Mouse (Mus musculus) CH12.LX (cell line): ENCODE results near the gene Gm28038. TPM values are rescaled to one million over a fixed set of nuclear protein-coding genes. Genes with fewer than 3 reads are reported as not detected.

Source experiments
- polyA plus RNA-seq: library from polyadenylated mRNA; unstranded; fragments of >175 nt; gene quantifications from 2 replicates; pipeline ENCODE4 v1.2.1, GENCODE M21; 2012; ENCODE audit warnings: low read depth; ENCODE audit not compliant: insufficient read length
- total RNA-seq, 2 experiments: library from RNA; depleted of rRNA; stranded (reverse); fragments of 300-350 nt in 1 of 2; fragments of >200 nt in 1 of 2; gene quantifications; 2 replicates each; pipeline ENCODE4 v1.2.3; 2012 to 2014

Gm28038 gene
- total and polyA plus RNA-seq, 3 experiments: not detected

Other genes starting within 250 kb of the Gm28038 start
- gene Wdr34, start 232.2 kb upstream of the Gm28038 start, total RNA-seq (2012; rRNA removed): 23.2 and 26.5 TPM in 2 replicates
- 21.4 and 24.7 TPM in 2 replicates for gene Wdr34, start 232.2 kb upstream of the Gm28038 start, total RNA-seq (2014; rRNA removed)
- 28.0 and 28.6 TPM in 2 replicates for gene Wdr34, start 232.2 kb upstream of the Gm28038 start, polyA plus RNA-seq
- 515 and 844 TPM in 2 replicates for gene Set, start 223.7 kb upstream of the Gm28038 start, total RNA-seq (2012; rRNA removed)
- gene Set, start 223.7 kb upstream of the Gm28038 start, total RNA-seq (2014; rRNA removed): 1,049 and 1,142 TPM in 2 replicates
- gene Set, start 223.7 kb upstream of the Gm28038 start, polyA plus RNA-seq: 902 and 991 TPM in 2 replicates
- 5.2 and 8.3 TPM in 2 replicates for gene Pkn3, start 203.4 kb upstream of the Gm28038 start, total RNA-seq (2012; rRNA removed)
- 4.7 and 5.0 TPM in 2 replicates for gene Pkn3, start 203.4 kb upstream of the Gm28038 start, total RNA-seq (2014; rRNA removed)
- 6.7 and 7.1 TPM in 2 replicates for gene Pkn3, start 203.4 kb upstream of the Gm28038 start, polyA plus RNA-seq
- 33.7 and 36.5 TPM in 2 replicates for gene Zdhhc12, start 187.4 kb upstream of the Gm28038 start, total RNA-seq (2012; rRNA removed)
- gene Zdhhc12, start 187.4 kb upstream of the Gm28038 start, total RNA-seq (2014; rRNA removed): 15.3 and 15.6 TPM in 2 replicates
- gene Zdhhc12, start 187.4 kb upstream of the Gm28038 start, polyA plus RNA-seq: 34.7 and 42.8 TPM in 2 replicates
- gene Zer1, start 156.5 kb upstream of the Gm28038 start, total RNA-seq (2012; rRNA removed): 9.5 and 13.4 TPM in 2 replicates
- 4.8 and 5.5 TPM in 2 replicates for gene Zer1, start 156.5 kb upstream of the Gm28038 start, total RNA-seq (2014; rRNA removed)
- gene Zer1, start 156.5 kb upstream of the Gm28038 start, polyA plus RNA-seq: 13.3 and 15.0 TPM in 2 replicates
- 32.1 and 35.1 TPM in 2 replicates for gene Tbc1d13, start 147.3 kb upstream of the Gm28038 start, total RNA-seq (2012; rRNA removed)
- gene Tbc1d13, start 147.3 kb upstream of the Gm28038 start, total RNA-seq (2014; rRNA removed): 21.4 and 25.9 TPM in 2 replicates
- gene Tbc1d13, start 147.3 kb upstream of the Gm28038 start, polyA plus RNA-seq: 36.1 and 36.8 TPM in 2 replicates
- gene Endog, start 109.5 kb upstream of the Gm28038 start, total RNA-seq (2012; rRNA removed): 9.2 and 9.7 TPM in 2 replicates
- gene Endog, start 109.5 kb upstream of the Gm28038 start, total RNA-seq (2014; rRNA removed): 0.23 TPM in 1 of 2 replicates, not detected in the other
- gene Endog, start 109.5 kb upstream of the Gm28038 start, polyA plus RNA-seq: not detected in 2 replicates
- gene Spout1, start 102.6 kb upstream of the Gm28038 start, total RNA-seq (2012; rRNA removed): 49.2 and 56.7 TPM in 2 replicates
- 34.8 and 38.4 TPM in 2 replicates for gene Spout1, start 102.6 kb upstream of the Gm28038 start, total RNA-seq (2014; rRNA removed)
- gene Spout1, start 102.6 kb upstream of the Gm28038 start, polyA plus RNA-seq: 62.3 and 63.7 TPM in 2 replicates
- 5.3 and 7.0 TPM in 2 replicates for gene Kyat1, start 75.2 kb upstream of the Gm28038 start, total RNA-seq (2012; rRNA removed)
- gene Kyat1, start 75.2 kb upstream of the Gm28038 start, total RNA-seq (2014; rRNA removed): 5.0 and 5.5 TPM in 2 replicates
- gene Kyat1, start 75.2 kb upstream of the Gm28038 start, polyA plus RNA-seq: 5.2 and 5.4 TPM in 2 replicates
- 2.8 and 3.1 TPM in 2 replicates for gene Lrrc8a, start 43.3 kb upstream of the Gm28038 start, total RNA-seq (2012; rRNA removed)
- gene Lrrc8a, start 43.3 kb upstream of the Gm28038 start, total RNA-seq (2014; rRNA removed): 1.1 and 1.8 TPM in 2 replicates
- gene Lrrc8a, start 43.3 kb upstream of the Gm28038 start, polyA plus RNA-seq: 1.2 and 1.4 TPM in 2 replicates
- 0.46 and 0.64 TPM in 2 replicates for gene Gm28035, start 40.5 kb upstream of the Gm28038 start, total RNA-seq (2012; rRNA removed)
- 0.27 TPM in 2 replicates for gene Gm28035, start 40.5 kb upstream of the Gm28038 start, total RNA-seq (2014; rRNA removed)
- gene Gm28035, start 40.5 kb upstream of the Gm28038 start, polyA plus RNA-seq: 0.35 and 0.36 TPM in 2 replicates
- gene Phyhd1, start 14.8 kb upstream of the Gm28038 start, total RNA-seq (2012; rRNA removed): 3.1 and 8.9 TPM in 2 replicates
- gene Phyhd1, start 14.8 kb upstream of the Gm28038 start, total RNA-seq (2014; rRNA removed): 5.7 and 7.1 TPM in 2 replicates
- 9.7 and 11.5 TPM in 2 replicates for gene Phyhd1, start 14.8 kb upstream of the Gm28038 start, polyA plus RNA-seq
- gene Dolk, start 5.3 kb downstream of the Gm28038 start, total RNA-seq (2012; rRNA removed): 17.4 and 18.1 TPM in 2 replicates
- gene Dolk, start 5.3 kb downstream of the Gm28038 start, total RNA-seq (2014; rRNA removed): 11.1 and 11.6 TPM in 2 replicates
- 10.8 and 11.8 TPM in 2 replicates for gene Dolk, start 5.3 kb downstream of the Gm28038 start, polyA plus RNA-seq
- 40.2 and 47.6 TPM in 2 replicates for gene Nup188, start 5.4 kb downstream of the Gm28038 start, total RNA-seq (2012; rRNA removed)
- gene Nup188, start 5.4 kb downstream of the Gm28038 start, total RNA-seq (2014; rRNA removed): 19.7 and 20.9 TPM in 2 replicates
- gene Nup188, start 5.4 kb downstream of the Gm28038 start, polyA plus RNA-seq: 58.8 and 61.2 TPM in 2 replicates
- 42.6 and 47.8 TPM in 2 replicates for gene Sh3glb2, start 78.3 kb downstream of the Gm28038 start, total RNA-seq (2012; rRNA removed)
- 27.2 and 34.0 TPM in 2 replicates for gene Sh3glb2, start 78.3 kb downstream of the Gm28038 start, total RNA-seq (2014; rRNA removed)
- gene Sh3glb2, start 78.3 kb downstream of the Gm28038 start, polyA plus RNA-seq: 38.9 and 39.3 TPM in 2 replicates
- gene Miga2, start 83.2 kb downstream of the Gm28038 start, total RNA-seq (2012; rRNA removed): 11.2 and 15.0 TPM in 2 replicates
- 9.1 and 9.2 TPM in 2 replicates for gene Miga2, start 83.2 kb downstream of the Gm28038 start, total RNA-seq (2014; rRNA removed)
- gene Miga2, start 83.2 kb downstream of the Gm28038 start, polyA plus RNA-seq: 7.4 and 9.4 TPM in 2 replicates
- gene Dolpp1, start 111.2 kb downstream of the Gm28038 start, total RNA-seq (2012; rRNA removed): 19.2 and 22.8 TPM in 2 replicates
- gene Dolpp1, start 111.2 kb downstream of the Gm28038 start, total RNA-seq (2014; rRNA removed): 15.0 and 22.3 TPM in 2 replicates
- 17.9 and 19.1 TPM in 2 replicates for gene Dolpp1, start 111.2 kb downstream of the Gm28038 start, polyA plus RNA-seq
- 3.6 and 4.5 TPM in 2 replicates for gene Crat, start 134.8 kb downstream of the Gm28038 start, total RNA-seq (2012; rRNA removed)
- 1.3 and 1.7 TPM in 2 replicates for gene Crat, start 134.8 kb downstream of the Gm28038 start, total RNA-seq (2014; rRNA removed)
- gene Crat, start 134.8 kb downstream of the Gm28038 start, polyA plus RNA-seq: 2.8 and 4.2 TPM in 2 replicates
- 111 and 120 TPM in 2 replicates for gene Ptpa, start 135.0 kb downstream of the Gm28038 start, total RNA-seq (2012; rRNA removed)
- gene Ptpa, start 135.0 kb downstream of the Gm28038 start, total RNA-seq (2014; rRNA removed): 117 and 122 TPM in 2 replicates
- gene Ptpa, start 135.0 kb downstream of the Gm28038 start, polyA plus RNA-seq: 190 and 194 TPM in 2 replicates
- 0.98 and 1.1 TPM in 2 replicates for gene Ier5l, start 193.2 kb downstream of the Gm28038 start, total RNA-seq (2012; rRNA removed)
- 0.22 and 0.51 TPM in 2 replicates for gene Ier5l, start 193.2 kb downstream of the Gm28038 start, total RNA-seq (2014; rRNA removed)
- gene Ier5l, start 193.2 kb downstream of the Gm28038 start, polyA plus RNA-seq: 0.31 and 0.33 TPM in 2 replicates